Mouse (Mus musculus) forelimb bud, embryonic 11.5 days (tissue): Measurements from ENCODE around the gene Scand1.

ENCODE experiments used
- DNase-seq: peaks from one replicate; pipeline ENCODE4 v3.0.0-alpha.2; 2012; ENCODE audit warnings: low read depth, low spot score

Scand1 gene

DNA sequence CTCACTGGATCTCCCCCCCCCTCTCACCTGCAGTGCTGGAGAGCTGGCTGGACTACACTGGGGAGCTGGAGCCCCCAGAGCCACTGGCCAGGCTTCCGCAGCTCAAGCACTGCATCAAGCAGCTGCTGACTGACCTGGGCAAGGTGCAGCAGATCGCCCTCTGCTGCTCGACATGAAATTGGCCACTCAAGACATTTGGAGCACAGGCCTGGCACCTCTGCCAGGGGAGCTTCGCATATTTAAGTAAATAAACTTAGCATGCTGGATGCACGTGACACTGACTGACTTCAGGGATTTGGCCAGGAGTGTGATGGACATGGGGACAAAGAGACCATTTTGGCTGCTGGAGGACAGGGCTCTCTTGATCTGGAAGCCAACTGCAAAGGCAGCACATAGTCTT is 5.2 kb downstream of the Scand1 start:
- DNase-seq = peak; percentile 25

DNA sequence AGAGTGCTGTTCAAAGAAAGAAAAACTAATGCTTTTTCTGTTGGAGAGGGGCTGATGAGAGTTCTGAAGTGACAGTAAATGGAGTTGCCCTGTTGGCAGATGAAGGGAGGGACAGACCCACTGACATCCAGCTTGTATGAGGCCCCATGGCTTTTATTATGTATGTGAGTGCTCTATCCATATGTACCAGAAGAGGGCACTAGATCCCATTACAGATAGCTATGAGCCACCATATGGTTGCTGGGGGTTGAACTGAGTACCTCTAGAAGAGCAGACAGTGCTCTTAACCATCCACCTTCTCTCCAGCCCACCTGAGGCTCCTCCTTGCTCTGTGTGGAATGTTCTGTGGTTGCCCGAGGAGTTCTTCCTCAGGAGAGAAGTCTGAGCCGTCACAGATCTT is 6.7 kb downstream of the Scand1 start:
- DNase-seq = peak; percentile 35

DNA sequence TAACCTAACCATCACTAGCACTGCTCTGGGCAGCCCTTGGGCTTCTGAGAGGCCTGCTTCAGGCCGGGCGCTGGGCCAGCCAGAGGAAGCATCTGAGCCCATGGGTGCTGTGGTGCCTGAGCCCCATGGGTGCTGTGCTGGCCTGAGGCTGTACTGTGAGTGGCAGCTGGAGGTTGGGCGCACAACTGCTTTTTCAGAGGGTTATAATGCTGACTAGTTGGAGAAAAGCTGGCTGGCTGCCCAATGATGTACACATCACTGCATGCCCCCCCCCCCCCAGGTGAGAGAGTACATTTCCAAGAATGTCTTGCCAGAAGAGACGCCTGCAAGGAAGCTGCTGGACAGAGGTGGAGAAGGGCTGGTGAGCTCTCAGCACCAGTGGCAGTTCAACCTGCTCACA is 8.2 kb downstream of the Scand1 start:
- DNase-seq = no peak

DNA sequence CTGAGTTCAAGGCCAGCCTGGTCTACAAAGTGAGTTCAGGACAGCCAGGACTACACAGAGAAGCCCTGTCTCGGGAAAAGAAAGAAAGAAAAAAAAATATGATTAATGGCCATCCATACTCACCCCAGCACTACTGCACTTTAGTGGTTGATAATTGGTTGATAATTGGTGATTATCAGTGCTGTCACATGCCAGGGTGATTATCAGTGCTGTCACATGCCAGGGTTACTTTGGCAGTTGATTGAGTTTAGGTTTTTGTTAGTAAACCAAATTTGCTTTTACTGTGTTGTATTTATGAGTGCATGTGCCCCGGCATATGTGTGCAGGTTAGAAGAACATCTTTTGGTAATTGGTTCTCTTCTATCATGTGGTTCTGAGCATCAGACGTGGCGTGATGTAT is 10.4 kb downstream of the Scand1 start:
- no peak for DNase-seq

DNA sequence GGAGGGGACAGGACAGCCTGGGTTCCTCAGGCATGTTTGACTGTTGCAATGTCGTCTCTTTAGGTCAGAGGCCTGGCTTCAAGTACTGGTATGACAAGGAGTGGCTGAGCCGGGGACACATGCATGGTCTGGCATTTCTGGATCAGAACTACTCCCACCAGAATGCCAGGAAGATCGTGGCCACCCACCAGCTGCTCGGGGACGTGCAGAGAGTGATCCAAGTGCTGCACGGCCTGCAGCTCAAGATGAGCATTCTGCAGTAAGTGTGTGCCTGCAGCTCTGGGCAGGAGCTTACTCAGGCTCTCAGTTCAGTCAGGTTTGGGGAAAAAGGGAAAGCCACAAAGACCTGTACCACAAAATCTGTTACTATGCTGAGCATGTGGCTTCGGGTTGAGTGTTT is 14.0 kb downstream of the Scand1 start:
- no peak for DNase-seq

DNA sequence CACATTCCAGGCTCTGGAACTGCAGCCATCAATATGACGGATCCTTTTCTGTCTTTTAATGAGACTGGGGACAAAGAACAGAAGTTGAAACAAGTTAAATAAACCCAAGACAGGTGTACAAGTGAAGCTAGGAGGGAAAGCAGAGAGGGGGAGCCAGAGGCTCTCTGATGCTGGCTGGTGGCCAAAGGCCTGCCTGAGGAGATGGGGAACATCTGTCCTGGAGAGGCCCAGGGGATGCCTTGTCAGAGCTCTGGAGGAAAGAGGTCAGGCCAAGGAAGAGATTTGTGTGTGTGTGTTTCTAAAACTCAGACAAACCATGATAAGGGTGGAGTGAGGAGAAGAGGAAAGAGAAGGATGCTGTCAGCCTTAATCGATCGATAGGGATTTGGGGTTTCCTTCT is 14.9 kb downstream of the Scand1 start:
- no peak for DNase-seq

DNA sequence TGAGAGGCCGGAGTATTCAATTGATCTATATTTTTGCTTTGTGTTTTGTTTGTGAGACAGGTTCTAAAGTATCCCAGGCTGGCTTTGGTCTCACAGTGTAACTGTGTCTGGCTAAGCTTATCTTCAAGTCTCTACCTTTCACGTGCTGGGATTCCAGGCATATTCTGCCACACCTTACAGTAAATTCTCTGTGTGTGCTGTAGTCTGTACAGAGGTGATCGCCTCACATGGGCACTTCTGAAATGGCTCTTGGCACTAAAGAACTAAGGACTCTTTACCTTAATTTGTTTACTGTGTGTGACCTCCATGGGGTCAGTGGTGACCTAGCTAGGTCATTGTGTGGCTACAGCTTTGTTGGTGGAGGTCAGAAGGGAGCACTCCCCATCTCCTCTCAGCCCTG is 16.3 kb downstream of the Scand1 start:
- DNase-seq = no peak

DNA sequence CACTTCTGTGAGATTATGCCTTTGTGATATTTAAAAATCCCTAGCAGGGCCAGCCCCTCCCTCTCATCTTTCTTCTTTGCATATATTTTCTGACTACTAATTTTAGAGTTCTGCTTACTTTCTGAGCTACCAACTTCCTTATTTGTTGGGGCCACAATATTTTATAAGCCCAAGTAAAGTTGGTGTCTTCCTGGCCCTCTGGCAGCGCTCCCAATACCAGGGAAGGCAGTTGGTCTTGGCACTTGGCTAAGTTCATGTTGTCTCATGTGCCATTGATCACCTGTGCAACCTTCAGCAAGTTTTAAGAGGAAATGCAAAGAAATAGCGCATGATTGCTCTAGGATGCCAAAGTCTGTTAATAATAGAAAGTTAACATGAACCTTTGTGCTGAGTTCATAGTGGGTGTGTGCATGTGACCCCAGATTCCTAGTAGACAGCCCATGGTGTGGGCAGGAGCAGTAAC is 16.9 kb downstream of the Scand1 start:
- DNase-seq = no peak

DNA sequence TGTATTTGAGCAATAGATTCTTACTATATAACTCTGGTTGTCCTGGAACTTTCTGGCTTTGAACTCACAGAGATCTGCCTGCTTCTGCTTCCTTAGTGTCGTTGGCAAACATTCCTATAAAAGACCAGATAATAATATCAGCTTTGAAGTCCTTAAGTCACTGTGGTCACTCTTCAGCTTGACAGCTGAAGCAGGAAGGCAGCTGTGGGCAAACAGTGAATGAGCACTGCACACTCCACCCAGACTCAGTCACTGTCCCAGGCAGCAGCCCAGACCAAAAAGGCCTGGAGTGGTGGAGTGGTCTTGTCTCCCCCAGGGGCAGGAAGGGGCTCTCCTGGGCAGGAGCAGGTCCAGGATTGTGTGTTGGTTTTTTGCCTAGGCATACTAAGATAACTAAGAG is 20.5 kb downstream of the Scand1 start:
- DNase-seq = no peak

DNA sequence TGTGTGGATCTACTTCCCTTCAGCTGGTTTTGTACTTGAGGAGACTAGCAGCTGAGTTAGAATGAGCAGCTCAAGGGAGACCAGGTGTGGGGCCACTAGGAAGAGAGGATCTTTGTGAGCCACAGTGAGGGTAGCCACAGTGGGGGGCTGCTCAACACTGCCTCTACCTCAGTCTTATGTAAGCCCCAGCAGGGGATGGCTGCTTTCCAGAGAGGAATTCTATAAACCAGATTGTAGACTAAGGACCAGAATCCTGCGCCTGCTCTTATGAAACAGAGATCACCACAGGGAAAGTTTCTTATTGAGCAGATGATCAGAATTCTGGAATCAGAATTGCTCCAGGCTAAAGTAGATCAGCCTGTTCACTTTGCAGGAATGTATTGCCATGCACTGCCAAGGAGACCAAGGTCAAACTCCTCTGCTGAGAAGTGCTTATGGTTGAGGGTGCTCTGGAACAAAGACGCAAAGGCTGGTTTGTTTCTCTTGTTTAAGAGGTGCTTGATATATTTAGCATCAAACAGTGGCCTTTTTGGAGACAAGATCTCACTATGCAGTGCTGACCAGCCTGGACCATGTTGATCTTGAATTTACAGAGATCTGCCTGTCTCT is 22.8 kb downstream of the Scand1 start:
- no peak for DNase-seq

DNA sequence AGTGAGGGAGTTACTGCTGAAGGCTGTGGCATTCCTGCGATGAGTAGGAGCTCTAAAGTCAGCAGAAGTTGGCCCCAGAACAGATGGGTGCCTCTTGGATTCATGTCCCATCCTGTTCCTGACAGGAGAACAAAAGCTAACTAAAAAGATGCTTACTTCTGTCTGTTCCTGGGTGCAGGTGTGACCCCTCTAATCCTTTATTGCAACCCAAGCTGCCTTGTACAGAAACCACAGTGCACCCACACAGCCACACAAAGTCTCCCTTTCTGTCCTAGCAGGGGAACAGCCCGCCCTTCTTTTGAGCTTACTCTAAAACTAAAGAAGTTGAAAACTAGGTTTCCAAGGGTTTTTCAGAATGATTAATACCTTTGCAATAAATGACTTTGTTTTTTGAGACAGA is 24.3 kb downstream of the Scand1 start:
- no peak for DNase-seq

DNA sequence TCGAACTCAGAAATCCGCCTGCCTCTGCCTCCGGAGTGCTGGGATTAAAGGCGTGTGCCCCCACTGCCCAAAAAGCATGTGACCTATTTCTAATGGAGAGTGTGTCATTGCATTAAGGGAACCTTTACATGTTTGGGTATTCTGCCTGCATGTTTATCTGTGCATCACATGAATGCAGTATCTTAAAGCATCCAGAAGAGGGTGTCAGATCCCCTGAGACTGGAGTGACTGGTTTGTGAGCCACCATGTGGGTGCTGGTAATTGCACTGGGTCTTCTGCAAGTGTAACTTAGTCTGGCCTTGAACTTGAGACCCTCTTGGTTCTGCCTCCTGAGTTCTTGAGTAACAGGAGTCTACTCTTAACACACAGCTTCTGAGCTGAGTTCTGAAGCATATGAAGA is 25.8 kb downstream of the Scand1 start:
- no peak for DNase-seq

DNA sequence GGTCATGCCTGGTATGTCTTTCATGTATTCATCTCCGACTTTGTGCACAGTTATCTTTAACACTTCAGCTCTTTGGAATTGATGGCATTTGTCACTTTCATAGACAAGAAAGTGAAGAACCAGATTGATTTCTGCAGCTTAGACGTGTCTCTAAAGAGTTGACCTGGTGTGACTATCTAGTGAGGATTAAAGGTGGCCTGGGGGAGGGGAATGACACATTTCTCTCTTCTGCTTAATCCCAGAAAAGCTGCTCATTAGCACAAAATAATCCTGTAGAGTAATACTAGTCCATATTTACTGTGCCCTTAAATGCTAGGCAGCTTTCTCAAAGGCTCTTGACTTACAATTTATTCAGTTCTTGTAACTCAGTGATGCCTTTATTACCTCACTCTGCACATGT is 27.3 kb downstream of the Scand1 start:
- no peak for DNase-seq

DNA sequence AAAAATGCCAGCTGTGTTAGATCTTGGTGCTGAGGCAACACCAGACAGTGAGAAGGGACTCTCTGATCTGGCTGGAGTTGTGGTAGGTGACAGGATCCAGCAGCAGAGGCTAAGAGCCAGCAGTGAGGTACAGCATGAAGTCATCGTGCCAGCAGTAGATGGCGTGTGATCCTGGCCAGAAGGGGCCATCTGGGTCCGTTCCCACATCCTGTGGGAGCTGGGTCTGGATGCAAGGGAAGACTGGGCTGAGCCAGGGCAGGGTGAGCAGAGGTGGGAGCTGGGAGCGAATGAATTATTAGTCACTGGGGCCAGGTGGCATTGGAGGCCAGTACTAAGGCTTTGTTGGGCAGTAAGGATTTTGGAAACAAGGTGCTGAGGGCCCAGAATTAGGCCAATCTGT is 31.3 kb downstream of the Scand1 start:
- DNase-seq = no peak

DNA sequence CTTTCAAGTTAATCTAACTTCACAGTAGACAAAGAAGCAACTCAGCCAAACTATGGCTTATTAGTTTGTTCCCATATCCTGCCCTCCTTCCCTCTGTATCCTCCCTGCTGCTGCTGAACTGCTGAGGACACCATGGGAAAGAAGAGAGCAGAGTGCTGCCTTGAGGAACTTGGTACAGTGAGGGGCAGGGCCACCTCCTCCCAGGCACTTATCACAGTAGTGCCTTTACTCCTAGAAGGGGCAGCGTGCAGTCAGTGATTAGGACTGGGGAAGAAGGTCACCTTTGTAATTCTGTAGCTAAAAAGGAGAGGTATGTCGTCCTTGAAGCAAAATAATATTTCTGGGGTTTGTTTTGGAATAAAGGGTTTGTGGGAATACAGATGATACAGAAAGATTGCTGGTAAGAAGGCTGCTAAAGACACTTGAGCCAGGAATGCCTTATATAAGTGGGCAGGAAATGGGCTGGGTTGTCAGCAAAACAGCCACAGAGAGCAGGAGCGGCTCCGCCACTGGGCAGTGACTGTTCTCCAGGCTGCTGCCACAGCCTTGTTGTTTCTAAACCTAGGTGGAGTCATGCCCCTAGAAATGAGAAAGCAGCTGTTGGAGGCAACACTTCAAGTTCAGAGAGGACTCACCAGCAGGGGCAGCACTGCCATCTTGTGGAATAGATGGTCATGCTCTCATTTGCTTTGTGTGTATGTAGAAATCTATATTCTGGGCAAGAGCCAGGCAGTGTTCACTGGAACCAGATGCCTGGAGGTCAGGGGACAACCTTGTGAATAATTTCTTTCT is 34.1 kb downstream of the Scand1 start:
- DNase-seq = peak; percentile 85

DNA sequence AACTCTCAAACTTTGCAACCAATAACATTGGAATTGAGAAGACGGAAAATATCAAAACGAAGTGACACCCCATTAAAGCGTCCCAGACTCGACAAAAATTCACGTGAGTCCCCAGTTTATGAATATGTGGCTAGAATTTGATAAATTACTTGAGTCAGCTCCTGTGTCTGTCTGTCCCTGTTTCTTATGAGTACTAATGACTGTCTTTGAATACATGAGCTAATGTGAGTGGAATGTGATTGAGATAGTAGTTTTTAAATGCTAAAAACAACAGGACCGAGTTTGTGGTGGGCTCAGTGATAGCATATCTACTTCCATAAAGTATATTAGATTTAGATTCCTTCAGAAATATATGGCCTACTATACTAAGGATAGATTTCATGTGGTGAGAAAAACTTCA is 40.0 kb downstream of the Scand1 start:
- DNase-seq = no peak

DNA sequence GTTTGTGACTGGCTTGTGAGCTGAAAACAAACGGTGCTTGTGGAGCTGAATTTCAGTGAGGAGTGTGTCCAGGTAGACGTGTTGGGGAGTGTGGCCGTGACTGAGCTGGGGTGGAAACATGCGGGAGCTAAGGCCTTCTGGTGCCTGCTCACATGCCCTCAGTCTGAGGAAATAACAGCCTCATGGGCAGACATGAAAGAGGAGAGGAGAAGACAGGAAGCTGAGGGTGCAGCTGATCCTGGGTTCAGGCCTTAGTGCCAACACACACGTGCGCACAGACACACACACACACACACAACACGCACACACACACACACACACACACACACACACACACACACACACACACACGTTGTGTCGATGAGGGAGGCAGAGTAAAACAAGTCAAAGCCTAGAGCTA is 44.9 kb downstream of the Scand1 start:
- DNase-seq = no peak

DNA sequence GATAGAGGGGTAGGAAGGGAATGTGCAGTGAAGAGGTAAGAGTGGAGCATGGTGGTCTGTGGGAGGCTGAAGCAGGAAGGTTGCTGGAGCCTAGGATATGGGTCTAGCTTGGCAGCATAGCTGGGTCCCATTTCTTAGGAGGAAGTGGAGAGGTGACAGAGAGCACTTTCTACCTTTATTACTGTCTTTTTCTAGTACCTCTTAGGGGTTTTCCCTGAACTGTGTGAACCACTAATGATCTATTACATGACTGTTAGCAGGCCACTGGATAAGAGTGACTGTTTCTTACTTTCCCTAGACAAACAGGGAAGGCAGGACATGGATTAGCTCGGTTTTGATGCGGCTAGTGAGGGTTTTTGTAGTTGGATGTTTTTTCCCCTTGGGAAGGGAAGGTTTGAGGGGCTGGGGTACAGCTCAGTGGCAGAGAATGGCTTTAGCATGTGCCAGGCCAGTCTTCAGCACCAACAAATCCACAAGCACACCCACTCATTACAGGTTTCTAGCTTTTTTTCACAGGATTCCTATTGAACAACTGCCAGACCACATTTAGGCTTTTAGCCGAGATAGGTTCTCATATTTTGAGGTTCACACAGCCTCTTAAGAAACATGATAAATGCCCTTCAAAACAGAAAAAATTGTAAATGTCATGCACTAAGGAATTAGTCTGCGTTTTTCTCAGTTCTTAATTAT is 49.2 kb downstream of the Scand1 start:
- no peak for DNase-seq
